Mouse (Mus musculus) mammary gland, adult 2 months (tissue): Measurements from ENCODE around the gene Trank1. TPM values are rescaled to one million over a fixed set of nuclear protein-coding genes. Genes with fewer than 3 reads are reported as not detected.

ENCODE experiments used
- polyA plus RNA-seq: library from polyadenylated mRNA; depleted of rRNA; stranded (reverse); fragments of >200 nt; gene quantifications from 2 replicates; pipeline ENCODE4 v1.2.3, GENCODE M21; 2012; ENCODE audit warnings: low replicate concordance; rRNA removed

The Trank1 gene
- 0.06 and 0.24 TPM in 2 replicates for polyA plus RNA-seq

DNA sequence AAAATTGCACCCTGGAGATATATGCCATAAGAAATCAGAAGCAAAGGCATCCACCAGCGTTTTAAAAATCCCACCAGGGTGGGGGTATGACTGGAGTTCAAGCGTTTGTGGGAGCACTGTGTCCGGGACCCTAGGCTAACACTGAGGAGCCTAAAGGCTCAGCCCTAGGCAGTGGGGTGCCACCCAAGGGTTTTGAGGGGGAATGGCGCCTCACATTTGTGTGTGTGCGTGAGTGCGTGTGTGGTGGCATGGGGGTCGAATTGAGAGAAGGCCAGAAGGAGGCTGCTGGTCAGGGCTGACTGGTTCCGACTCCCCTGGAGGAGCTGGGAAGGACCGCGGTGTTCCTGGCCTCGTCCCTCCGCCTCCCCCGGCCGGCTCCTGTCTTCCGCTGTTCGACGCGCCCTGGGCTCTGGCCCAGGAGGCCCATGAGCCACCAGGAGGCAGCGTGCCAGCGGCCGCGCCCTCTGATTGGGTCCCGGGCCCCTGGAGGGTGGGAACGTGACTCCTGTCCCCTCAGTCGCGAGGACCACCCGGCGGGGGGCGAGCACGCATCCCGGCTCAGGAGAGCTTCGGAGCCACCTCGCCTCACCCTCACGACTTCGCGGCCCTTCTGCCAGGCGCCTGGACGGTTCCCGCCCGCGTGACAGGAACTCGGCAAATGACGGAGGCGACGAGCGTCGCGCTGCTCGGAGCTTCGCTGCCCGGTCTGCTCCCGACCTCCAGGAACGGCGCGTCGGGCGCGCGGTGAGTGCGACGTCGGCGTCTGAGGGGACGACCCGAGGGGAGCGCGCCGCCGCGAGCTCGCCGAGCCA is at the start of gene Trank1:
TSS of gene Trank1 (plus strand) at position 709 of the 812 bp plus-strand sequence.

DNA sequence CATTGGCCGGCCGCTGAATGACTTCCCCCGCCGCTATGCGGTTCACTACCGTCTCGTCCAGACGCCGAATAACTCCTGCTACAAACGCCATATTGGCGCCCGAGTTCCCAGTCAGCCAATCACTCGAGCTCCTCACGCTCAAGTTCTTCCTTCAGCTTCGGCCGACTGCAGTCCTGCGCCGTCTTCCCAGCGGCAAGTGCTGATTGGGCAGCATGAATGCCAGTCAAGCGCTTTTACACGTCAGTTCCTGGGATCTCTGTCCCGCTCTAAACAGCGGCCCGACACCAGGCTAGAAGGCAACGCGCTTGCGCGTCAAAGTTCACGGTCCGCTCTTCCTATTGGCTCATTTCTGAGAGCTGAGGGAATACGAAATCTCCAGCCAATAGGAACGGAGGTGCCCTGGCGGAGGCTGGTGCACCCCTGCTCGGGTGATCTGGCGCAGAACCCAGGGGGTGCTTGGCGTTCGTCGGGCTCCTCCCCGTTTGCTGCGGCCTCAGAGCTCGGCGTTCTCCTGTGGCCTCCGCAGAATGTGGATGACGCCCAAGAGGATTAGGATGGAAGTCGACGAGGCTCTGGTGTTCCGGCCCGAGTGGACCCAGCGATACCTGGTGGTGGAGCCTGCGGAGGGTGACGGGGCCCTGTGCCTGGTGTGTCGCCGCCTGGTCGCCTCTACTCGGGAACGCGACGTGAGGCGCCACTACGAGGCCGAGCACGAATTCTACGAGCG is 39.9 kb upstream of the Trank1 start, which contains the start of the genes Mlh1 and Epm2aip1:
TSS of gene Mlh1 (minus strand) at position 358 of the 727 bp plus-strand sequence.
TSS of gene Epm2aip1 (plus strand) at position 496 of the 727 bp plus-strand sequence.

GRCm38 (mm10) chr9:111438904-111439835 is 127.6 kb downstream of the Trank1 start, which contains the start of gene Dclk3:
TSS of gene Dclk3 (plus strand) at chr9:111439081.

Other genes starting within 250 kb of the Trank1 start
- 11.5 and 19.9 TPM in 2 replicates for gene Lrrfip2, start 194.1 kb upstream of the Trank1 start, polyA plus RNA-seq
- gene Mlh1, start 39.9 kb upstream of the Trank1 start, polyA plus RNA-seq = 14.5 and 21.4 TPM in 2 replicates
- gene Epm2aip1, start 39.8 kb upstream of the Trank1 start, polyA plus RNA-seq = 7.8 and 14.9 TPM in 2 replicates
- gene Dclk3, start 127.3 kb downstream of the Trank1 start, polyA plus RNA-seq = 0.56 and 1.1 TPM in 2 replicates